Mouse (Mus musculus) lung, postnatal 25 days (tissue): ENCODE data around the gene Tprn.
A peak's percentile ranks its signal among the peaks of the same experiment; 100 is the strongest.

ENCODE experiments used
- DNase-seq: peaks from one replicate; pipeline ENCODE4 v3.0.0; 2022; ENCODE audit warnings: low spot score

Gene Tprn

DNA sequence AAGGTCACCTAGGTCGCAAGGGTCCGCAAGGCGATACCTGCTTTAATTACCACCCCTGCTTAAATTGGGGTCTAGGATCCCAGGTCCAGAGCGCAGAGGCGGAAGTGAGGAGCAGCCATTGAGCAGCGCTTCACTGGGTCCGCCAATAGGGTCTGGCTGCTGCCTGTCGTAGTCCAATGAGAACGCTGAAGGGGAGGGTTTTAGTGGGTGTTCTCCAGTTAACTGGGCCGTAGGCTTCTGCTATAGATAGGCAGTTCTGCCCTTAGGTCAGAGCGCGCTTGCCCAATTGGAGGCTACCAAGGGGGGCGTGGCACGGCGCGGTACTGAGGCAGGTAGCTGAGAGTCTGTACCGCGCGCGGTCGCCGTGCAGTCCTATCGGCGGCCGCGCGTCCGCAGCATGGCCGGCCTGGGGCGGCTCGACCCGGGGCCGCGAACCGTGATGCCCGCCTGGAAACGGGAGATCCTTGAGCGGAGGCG, at the start of gene Tprn:
Tprn (plus strand) TSS at position 328 of the 477 bp plus-strand sequence.
- peak; percentile 98 for DNase-seq

DNA sequence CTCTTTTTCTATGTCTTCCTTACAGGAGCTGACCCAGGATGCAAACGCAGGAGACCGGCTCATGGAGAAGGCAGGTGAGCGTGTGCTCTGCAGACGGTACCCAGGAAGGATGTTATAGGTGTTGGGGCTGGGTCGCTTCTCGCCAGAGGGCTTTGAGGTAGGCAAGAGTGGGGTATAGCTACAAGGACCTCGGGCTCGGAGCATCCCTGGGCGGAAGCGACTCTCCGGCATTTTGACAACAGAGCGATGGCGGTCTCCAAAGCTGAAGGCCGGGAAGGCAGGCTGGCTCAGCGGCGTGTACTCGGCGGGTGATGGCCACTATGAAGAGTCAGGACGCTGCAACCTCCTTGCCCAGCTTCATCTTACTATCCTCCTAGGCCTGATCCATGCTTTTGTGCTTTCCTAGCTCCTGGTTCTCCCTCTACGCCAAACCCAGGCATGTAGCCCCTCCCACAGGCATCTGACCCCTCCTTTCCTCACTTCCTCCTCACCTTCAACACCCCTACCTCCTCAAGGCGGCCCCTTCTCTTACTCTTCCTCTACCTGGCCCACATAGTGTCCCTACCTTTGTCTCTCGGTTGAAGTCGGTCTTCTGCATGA, 49.1 kb upstream of the Tprn start:
- DNase-seq, result no peak

DNA sequence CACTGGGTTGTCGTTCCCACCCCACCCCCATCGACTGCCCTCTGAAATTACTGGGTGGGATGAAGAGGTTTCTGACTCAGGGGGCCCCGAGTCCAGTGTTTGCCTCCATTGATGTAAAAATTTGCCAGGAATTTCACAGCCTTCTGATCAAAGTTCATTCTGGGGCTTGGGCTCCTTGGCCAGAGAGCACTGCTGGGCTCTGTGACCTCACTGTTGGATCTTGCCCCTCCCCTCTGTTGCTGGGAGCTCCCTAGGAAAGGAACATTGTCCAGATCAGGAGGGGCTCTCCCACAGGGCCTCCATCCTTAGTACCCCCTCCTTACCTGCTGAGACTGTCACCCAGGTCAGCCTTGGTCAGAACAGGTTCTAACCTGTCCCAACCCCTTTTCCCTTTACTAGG, 48.0 kb upstream of the Tprn start, which contains the start of gene Stpg3:
Stpg3 (minus strand) TSS at position 194 of the 400 bp plus-strand sequence.
- DNase-seq, result no peak

DNA sequence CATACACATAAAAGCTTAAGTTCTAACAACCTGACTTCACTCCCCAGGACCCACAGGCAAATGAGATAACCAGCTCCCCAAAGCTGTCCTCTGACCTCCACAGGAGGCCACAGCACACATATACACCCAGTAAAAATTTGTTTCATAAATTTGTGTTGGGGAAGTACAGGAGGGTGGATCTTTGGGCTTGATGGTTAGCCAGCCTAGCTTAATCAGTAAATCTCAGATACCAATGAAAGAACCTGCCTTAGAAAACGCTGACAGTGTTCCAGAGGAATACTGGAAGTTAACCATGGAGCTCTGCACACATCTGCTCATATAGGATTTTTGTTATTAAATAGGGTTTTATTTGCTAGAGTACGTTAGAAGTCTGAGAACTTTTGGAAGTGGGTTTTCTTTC, 44.8 kb upstream of the Tprn start:
- DNase-seq, result no peak

DNA sequence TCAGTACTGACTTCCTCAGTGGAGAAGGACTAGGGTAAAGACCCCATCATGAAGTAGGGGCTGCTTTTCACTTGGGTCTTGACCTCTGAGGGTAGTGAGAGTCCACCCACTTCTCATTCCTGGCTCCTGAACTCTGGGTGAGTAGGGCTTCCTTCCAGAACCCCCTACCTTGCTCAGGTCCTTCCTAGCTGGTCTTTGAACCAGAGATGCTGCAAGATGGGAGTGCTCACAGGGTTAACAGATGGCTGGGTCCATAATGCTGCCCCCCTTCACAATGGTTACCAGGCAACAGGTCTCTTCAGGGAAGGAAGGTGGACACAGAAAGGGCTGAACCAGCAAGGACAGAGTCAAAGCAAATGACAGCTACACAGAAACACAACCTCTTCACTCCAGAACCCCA, 44.0 kb upstream of the Tprn start, which contains the start of gene Fam166a:
Fam166a (plus strand) TSS at position 301 of the 400 bp plus-strand sequence.
- no peak for DNase-seq

DNA sequence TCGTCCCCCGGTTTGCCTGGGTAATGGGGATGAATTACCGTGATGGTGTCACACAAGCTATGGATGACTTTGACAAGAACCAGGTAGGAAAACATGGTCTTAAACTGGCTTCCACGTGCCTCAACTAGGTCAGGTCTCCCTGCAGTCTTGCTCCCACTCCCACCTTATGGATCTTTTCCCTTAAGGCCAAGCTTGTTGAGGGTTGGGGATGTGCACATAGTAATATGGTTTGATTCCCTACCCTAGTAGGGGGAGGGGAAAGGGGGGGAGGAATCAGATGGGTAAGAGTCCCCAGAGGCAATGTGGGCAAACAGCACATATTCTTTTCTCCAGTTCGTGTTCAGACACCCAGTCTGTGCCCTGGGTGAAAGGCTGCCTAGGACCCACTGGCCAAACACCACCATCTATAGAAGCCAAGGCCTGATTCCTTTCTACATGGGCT, 41.1 kb upstream of the Tprn start:
- no peak for DNase-seq

DNA sequence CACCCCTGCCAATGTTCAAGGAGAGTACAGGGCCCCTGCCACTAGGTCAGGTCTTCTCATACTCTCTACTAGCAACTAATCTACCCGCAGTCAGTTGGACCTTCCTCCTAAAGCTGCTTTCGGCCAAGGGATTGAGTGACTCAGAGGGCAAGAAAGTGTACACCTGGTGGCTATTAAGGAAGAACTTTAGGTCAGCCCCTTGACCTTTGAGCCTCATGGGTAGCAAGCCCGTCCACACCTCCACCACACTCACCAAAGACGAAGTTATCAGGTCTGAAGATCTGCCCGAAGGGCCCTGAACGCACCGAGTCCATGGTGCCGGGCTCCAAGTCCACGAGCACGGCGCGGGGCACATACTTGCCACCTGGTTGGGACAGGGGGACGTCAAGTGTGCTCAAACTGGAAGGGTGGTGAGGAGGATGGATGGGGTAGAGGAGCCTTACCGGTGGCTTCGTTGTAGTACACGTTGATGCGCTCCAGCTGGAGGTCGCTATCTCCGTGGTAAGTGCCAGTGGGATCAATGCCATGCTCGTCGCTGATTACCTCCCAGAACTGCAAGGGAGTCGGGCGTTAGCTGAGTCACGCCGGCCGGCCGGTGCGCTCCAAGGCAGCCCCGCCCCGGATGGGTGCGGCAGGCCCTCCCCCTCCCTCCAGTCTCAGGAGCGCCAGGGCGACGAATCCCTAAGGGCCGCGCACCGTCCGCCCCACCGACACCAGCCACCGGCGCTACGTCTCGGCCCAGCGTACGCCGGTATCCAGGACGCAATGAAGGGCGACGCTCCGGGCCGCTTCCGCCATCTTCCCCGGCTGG, 38.5 kb upstream of the Tprn start:
- DNase-seq, result peak; percentile 87

DNA sequence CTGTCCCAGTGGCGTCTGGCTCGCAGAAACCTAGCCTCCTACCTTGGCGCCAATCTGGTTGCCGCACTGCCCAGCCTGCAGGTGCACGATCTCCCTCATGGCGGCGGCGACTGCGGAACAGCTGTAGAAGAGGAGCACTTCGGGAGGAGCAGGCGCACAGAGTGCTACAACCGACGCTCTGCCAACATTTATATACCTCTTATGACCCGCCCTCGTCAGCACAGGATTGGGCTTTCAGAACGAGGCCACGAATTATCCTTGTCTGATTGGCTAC, 38.0 kb upstream of the Tprn start, which contains the start of gene Tubb4b:
Tubb4b (minus strand) TSS at position 211 of the 274 bp plus-strand sequence.
- no peak for DNase-seq

DNA sequence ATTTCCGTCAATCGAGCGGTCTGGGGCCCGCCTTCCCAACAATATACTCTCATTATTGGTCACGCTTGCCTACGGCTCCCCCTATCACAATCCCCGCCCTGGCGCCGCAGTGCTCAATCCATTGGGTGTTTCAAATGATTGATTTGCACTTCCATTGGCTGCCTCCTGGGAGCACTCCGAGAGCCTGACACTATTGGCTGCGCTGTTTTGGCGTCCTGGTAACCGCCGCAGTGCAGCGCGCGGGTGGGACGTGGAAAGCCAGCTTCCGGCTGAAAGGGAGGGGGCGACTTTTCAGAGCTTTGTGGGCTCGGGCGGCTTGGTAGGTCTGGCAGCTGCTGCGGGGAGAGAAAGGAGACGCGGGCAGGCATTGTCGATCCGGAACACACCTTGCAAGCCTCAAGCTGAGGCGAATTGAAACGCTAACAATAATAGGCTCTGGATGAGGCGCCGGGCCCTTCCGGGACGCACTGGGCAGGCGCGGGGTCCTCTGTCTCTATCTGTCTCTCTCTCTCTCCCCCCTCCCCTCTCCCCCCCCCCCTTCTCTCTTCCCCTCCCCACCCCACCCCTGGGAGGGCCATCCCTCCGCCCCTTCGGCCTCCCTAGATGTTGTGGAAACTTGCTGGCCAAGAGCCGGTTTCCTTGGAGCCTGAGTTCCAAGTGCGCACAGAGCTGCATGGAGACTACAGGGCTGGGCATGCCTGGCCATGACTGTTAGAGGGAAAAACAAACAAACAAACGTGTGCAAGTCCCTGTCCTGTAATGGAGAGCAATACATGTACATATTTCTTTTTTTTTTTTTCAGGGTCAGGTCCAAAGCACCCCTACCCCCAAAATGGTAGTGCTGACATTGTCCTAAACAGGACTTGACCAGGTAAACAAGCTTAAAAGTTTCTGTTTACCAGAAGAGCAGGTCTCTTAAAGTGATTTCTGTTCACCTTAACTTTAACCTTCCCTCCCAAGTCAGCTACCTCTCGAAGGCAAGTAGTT, 37.4 kb upstream of the Tprn start:
- peak; percentile 100 for DNase-seq

DNA sequence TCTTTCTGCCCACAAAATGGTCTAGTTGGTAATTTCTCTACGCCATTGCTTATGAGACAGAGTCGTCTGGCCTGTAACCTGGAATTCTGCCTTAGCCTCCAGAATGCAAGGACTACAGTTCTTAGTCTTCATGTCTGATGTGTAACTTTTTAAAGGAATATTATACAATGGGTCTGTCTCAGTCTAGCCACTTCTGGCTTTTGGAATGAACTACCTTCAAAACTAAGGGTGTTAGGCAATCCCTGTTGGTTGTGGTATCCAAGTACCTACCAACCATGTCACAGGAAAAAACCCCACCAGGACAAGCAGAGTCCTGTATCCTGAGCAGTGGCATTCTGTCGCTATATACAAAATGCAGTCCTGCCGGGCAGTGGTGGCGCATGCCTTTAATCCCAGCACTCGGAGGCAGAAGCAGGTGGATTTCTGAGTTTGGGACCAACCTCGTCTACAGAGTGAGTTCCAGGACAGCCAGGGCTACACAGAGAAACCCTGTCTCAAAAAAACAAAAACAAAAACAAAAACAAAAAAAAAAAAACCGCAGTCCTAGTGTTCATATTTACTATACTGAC, 36.5 kb upstream of the Tprn start:
- no peak for DNase-seq

DNA sequence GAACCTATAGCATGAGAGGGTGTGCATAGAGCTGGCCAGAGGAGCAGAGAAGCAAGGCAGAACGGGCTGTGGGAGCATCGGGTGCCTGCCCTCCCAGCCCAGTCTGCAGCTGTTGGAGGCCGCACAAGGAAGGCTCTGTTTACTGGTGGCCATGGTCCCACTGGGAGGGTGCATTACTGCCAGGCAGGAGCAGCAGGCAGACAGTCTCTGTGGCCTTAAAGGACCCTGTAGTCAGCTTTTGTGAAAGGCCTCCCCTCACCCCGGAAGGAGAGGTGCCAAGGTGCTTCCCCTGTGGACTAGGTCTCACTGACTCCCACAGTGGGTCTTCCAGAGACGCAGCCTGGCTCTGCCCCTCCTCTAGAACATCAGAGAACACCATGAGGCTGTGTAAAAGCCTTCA, 35.6 kb upstream of the Tprn start:
- no peak for DNase-seq

DNA sequence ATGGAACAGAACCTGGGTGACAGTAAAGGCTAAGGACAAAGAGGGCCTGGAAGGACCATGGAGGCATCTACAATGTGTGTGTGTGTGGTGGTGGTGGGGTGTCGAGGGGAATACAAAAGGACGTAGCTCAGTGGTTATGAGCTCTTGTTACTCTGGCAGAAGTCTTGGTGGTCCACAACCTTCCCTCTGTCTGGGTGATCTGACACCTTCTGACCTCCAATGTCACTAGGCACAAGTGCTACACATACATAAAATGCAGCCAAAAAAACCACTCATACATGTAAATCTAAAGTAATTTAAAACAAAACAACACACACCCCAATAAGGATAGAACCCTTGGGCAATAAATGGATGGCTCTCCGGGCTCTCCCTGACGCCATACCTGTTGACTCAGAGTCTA, 35.0 kb upstream of the Tprn start:
- no peak for DNase-seq

DNA sequence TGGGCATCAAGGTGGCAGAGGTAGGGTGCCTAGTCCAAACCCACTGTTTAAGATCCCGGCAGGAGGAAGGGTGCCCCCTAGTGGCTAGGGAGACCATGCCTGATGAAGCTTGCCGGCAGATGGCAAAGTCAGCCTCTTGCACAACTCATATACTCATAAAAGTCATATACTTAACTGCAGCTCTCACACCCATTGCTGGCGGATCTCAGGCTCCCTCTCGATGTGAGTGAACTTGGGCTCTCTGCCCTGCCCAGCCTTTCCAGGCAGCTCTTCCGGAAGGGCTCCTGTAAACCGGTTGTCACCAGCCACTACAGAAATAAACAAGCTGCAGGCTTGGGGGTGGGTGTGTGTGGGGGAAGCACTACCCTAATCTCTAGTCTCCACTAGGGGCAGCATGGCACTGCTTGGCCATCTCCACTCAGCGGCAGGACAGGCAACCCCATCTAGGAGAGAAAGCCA, 34.0 kb upstream of the Tprn start:
- DNase-seq, result peak; percentile 95

DNA sequence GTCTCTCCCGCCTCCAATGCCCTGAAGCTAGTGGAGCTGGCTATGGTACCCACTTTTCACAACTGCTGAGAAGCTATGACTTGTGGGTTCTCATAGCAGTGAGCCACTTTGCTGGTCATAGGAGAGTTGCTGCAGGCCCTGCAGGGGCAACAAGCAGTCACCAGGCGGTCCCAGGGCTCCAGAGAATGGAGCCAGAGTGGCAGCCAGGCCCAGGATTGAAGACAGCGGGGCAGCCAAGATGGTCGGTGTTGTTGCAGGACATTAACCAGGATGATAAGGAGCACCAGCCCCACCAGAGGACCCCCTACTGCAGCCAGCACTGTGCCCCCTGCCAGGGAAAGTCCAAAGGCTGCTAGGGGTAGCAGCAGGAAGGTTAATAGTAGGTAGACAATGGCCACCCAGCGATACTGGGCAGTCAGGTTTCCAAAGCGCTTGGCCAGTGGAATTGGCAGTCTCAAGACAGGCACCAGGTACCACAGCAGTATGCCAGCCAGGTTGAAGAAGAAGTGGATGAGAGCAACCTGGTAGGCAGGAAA, 33.4 kb upstream of the Tprn start:
- DNase-seq, result no peak

DNA sequence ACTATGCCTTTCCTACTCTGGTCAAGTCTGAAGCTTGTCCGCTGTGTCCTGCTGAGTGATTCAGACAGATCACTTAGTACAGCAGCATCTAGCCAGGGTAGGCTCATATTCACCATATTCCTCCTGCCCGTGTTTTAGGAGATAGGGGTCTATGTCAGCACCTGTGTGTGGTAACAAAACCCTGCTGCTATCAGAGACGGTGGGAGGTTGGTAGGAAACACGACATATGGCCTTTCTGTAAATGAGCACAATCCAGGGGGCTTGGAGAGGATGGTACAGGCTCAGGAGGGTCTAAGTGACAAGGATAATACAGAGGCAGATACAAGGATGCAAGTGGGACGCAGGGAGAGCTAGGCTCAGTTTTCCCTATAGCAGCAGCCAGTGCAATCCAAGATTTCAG, 32.8 kb upstream of the Tprn start:
- DNase-seq, result no peak

DNA sequence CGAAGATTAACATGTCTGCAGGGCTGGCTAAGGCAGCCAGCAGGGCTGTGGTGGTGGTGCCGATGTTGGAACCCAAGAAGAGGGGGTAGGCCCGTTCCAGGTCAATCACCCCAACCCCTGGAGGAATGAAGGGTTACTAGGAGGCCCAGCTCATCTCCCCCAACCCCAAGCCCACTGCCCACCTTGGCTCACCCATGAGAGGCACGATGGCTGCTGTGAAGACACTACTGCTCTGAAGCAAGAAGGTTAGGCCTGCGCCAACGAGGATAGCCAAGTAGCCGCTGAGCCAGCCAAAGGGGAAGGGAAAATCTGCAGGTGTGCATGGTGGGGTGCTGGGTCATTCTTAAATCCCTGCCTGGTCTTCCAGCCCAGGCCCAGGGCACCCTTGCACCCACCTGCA, 31.8 kb upstream of the Tprn start:
- no peak for DNase-seq

DNA sequence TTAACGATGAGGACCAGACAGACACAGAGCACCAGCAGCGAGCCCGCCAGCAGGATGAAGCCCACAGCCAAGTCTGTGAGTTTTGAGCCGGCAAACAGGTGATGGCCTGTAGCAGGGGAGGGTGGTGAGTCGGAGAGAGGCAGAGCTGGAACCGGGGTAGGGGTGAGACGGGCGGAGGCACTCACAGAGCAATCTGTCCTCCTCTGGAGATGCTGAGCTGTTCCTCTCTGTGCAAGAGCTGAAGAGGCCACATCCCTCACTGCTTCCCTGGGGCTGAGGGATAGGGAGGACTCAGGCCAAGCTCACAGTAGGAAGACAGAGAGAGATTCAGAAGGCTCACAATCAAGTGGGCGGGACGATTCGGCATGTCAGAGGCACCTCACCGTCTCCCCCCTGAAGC, 31.4 kb upstream of the Tprn start:
- DNase-seq, result no peak

DNA sequence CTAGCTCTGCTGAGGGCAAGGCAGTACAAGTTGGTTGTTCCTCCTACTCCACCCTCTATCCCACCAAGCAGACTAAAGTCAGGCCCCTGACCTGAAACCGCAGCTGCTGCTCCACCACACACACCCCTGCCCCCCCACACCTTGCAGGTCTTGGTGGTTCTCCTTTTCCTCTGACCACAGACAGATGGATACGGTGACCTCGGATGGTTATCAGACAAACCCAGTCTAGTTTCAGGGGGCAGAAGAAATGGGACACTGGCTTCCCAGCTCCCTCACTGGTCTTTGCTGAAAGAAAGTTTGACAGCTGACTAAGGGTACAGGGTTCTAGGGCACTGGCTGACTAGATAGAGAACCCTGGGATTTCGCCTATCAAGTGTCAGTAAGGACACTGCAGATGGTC, 29.0 kb upstream of the Tprn start:
- DNase-seq, result no peak

DNA sequence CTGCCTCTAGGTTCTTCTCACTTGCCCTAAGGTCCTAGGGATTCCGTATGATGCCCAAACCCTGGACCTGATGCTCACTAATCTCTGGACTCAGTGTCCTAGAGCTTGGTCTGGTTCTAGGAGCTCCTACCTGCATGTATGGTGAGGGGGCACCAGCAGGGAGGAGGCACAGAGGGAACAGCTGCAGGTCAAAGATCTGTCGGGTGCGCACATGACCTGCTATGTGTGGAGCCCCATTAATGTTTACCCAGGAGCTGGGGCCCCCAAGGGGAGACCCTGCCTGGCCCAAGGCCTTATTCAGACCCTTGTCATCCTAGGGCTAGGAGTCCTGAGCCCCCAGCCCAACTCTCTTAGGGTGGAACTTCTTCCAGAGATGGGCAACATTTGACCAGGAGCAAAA, 28.4 kb upstream of the Tprn start, which contains the start of gene Slc34a3:
Slc34a3 (minus strand) TSS at position 315 of the 400 bp plus-strand sequence.
- DNase-seq, result no peak

DNA sequence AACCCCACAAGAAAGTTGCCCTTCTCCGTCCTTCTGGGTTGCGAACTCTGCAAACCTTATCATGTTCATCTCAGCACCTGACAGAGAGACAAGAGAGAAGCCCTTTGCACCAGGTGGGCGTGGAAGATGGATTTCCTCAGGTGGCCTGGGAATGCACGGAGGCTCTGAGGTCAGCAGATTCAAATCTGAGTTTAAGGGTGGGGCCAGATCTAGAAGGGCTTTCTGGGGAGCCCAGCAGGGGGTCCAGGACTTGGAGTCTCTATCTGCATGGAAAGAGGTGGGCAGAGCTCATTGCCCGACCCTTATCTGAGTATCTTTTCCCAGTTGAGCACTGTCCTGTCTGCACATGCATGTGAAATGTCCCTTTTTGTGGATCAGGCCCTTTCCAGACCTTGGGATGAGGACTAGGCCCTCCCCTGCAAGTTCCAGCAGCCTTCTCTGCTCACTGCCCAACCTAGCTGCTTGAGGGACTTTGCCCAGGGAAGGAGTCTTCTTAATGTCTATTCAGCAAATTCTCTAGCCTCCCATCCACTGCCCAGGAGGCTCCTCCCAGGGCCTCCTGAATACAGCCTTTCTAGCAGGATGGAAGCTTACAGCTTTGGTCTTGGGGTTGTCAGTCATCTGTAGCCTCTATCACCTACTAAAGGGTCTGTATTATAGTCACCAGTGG, 27.7 kb upstream of the Tprn start:
- no peak for DNase-seq

DNA sequence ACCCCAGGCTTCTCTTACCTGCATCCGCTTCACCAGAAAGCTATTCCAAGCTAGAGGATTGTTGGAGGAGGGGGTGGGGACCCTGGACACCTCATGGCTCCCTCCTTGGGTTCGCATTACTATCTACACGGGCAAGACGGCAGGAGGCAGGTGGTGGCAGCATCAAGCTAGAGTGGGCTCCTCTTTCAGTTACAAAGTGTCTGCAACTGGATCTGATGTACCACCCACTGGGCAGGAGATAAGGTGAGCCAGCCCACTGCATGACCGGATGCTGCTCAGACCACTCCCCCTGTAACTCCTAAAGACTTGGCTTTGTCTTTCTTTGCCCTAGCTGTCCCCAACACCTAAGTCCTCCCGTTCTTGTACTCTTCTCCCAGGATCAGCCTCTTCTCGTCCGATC, 25.8 kb upstream of the Tprn start, which contains the start of gene Rnf224:
Rnf224 (minus strand) TSS at position 174 of the 400 bp plus-strand sequence.
- DNase-seq, result no peak
